Mouse (Mus musculus) adrenal gland, postnatal 36 days (tissue): ENCODE measurements around the gene Ggps1. TPM values are rescaled to one million over a fixed set of nuclear protein-coding genes. Genes with fewer than 3 reads are reported as not detected.
"Not testable (repeated sequence)": the region's sequence is repeated elsewhere in the genome, so short reads cannot be mapped to it uniquely, and the experiment has no call there.

ENCODE experiments used
- DNase-seq, 2 experiments: peaks; one replicate each; pipeline ENCODE4 v3.0.0; 2021; ENCODE audit warnings: mixed read lengths in 1 of 2
- total RNA-seq, 2 experiments: library from RNA; stranded (reverse); gene quantifications; 2 replicates each; pipeline ENCODE4 v1.2.3; 2021

Ggps1 gene
- total RNA-seq, 2 experiments from 2014 or later, result 36.8 to 39.0 TPM

DNA sequence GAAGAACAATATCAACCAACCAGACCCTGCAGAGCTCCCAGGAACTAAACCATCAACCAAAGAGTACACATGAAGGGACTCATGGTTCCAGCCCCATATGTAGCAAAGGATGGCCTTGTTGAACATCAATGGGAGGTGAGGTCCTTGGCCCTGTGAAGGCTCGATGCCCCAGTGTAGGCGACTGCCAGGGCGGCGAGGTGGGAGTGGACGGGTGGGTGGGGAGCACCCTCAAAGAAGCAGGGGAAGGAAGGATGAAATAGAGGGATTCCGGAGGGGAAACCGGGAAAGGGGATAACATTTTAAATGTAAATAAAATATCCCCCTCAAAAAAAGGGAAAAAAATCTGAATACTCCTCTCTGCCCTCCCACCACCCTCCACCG is 24.4 kb downstream of the Ggps1 start:
- DNase-seq, result no peak

DNA sequence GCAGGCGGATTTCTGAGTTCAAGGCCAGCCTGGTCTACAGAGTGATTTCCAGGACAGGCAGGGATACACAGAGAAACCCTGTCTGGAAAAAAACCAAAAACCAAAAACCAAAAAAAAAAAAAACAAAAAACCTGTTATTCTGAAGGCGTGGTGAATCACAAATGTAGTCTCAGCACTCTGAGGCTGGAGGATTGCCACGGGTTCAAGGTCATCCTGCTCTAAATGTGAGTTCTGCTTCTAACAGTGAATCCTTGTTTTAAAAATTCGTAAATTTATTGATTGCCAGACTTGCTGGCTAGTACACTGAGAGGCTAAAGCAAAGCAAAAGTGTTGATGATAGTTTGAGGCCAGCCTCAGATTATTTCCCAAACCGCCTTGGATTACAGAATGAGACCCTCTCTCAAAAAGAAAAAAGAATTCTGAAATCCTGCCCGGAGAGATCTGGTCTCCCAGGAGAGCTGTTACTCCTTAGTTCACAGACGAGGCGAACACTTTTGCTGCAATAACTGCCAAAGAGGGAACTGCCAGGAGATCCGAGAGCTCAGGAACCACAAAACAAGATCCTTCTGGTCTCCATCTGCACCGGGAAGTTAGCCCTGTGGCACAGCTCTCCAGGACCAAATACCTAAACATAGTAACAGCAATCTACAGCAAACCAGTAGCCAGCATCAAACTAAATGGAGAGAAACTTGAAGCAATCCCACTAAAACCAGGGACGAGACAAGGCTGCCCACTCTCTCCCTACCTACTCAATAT is 27.2 kb downstream of the Ggps1 start:
- peak; percentile 60 to 73 for DNase-seq

DNA sequence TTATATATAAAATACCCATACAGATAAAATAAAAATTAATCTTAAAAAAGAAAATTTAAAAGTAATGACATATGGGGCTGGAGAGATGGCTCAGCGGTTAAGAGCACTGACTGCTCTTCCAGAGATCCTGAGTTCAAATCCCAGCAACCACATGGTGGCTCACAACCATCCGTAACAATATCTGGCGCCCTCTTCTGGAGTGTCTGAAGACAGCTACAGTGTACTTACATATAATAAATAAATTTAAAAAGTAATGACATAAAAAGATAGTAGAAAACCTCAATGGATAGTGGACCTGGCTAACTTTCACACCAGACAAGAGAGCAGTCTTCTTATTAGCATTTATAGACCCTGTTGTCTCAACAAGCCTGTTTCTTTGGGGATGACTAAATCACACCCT is 27.9 kb downstream of the Ggps1 start:
- not testable (repeated sequence) for DNase-seq

DNA sequence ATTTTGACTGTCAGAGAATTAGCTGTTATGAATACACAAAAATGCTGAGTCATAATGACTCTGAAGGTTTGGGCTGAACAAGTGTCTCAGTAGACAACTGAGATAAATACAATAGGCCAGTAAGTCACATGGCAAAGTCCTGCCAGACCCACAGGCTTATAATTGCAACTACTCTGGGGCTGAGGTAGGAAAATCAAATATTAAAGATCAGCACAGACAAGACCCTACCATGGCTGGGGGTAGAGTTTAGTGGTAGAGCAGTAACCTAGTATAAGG is 29.3 kb downstream of the Ggps1 start:
- DNase-seq, result no peak

DNA sequence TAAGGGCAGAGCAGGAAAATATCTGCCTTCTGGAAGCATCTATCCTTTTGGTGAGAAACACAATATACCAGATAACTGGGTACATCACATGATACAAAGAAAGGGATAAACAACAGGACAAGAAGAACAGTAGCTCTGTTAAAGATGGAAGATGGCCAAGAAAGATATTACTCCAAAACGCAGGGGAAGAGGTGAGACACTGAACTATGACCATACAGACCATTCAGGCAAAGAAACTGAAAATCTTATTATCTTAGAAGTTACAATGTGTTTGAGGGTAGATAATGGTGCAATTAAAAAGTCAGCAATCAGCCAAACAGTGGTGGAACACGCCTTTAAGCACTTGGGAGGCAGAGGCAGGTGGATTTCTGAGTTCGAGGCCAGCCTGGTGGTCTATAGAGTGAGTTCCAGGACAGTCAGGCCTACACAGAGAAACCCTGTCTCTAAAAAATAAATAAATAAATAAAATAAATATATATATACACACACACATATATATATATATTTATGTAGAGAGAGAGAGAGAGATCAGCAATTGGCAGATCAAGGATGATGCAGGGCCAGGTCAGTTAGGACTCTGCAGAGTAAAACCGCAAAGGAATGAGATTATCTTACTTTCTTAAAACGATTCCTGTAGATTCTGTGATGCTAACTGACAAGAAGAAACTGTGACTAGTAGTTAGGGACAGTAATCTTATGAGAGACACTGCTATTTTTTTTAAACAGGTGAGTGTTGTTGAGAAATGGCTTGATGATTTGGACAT is 29.8 kb downstream of the Ggps1 start:
- no peak for DNase-seq

DNA sequence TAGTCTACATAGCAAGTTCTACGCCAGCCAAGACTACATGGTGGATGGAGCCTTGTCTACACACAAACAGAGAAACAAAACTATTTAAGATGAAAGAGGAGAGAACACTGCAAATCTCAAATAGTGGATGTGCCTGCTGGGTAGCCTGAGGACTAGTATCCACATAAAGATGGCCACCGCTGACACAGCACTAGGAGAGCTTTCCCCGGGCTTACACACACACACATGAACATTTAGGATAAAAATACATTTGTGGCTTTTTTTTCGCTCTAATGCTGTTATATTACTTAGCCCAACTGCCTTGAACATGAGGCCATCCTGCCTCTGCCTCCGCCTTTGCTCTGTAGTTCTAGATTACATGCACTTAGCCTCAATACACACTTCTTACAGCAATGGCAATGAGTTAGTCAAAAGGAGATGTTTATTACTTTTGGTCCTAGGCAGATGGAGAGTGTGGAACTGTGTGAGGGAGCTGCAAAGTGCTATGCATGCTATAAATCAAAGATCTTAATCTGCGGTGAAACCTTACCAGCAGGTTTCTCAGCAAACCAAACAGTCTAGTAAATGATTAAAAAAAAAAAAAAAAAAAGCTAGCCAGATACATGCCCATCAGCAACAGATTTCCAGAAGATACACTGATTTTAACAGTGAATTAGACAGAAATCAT is 37.0 kb downstream of the Ggps1 start:
- no peak for DNase-seq

DNA sequence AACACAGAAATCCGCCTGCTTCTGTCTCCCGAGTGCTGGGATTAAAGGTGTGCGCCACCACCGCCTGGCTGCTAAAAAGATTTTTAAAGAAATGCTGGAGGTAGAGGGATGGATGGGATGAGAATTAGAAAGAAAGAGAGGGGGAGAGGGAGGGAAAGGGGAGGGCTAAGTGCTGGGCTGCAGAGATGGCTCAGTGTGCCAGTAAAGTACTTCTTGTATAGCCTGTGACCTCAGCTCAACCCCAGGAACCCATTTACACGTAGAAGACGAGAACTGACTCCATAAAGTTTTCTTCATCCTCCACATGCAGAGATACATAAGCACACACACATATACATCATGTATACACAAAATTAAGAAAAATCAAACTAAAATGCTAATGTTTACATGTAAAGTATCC is 37.7 kb downstream of the Ggps1 start:
- no peak for DNase-seq

DNA sequence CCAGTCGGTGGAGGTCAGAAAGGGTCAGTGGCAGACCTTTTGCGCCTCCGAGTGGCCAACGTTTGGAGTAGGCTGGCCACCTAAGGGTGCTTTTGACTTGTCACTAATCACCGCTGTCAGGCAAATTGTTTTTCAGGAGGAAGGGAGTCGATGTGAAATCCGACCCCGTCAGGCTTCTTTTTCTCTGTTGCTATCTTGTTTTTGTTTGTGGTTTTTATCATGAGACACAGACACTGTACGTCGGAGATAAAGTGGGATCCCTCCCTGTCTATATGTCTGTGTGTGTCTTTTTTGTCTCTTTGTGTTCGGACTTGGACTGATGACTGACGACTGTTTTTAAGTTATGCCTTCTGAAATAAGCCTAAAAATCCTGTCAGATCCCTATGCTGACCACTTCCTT is 41.9 kb downstream of the Ggps1 start:
- not testable (repeated sequence) for DNase-seq

DNA sequence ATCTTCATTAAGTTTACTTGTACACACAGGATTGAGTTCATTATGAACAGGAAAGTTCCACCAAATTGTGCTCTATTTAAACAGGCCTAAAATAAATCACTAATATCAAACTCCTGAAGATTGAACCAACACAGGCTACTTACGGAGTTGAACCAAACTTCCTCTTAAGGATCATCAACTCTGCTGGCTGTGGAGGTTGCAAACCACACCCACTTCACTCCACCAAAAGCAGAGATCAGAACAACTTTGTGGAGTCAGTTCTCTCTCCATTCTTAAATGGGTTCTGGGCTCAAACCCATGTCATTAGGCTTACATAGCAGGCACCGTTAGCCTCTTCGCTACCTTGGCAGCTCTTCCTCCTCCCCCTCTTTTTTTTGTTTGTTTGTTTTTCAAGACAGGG is 44.4 kb downstream of the Ggps1 start:
- no peak for DNase-seq

DNA sequence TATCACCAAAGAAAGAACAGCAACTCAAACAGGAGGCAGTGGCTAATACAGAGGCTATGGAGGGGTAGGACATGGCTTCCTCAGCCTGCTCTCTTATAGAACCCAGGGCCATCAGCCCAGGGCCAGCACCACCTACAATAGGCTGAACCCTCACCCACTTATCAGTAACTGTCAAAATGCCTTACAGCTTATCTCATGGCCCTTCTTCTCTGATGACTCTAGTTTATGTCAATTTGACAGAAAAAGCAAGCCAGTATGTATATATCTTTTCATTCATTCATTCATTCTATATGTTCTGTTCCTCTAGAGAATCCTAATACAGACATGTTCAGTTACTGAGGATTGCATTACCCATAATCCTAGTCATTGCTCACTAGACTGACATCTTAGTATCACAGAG is 45.0 kb downstream of the Ggps1 start:
- DNase-seq, result no peak

DNA sequence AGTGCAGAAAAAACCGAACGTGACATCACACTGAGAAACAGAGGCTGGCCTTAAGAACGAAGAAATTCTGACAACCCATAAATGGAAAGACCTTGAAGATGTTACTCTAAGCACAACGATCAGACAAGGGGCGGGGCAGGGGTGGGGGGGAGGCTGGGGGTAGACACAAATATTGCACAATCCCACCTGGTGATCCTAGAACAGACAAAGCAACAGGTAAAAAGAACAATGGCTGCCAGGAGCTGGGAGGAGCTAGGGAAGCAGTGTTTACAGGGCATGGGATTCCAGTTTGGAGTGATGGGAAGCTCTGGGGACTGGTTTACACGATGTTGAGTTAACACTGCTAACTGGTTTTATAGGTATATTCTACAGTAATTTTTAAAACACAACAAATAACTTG is 47.7 kb downstream of the Ggps1 start:
- no peak for DNase-seq

DNA sequence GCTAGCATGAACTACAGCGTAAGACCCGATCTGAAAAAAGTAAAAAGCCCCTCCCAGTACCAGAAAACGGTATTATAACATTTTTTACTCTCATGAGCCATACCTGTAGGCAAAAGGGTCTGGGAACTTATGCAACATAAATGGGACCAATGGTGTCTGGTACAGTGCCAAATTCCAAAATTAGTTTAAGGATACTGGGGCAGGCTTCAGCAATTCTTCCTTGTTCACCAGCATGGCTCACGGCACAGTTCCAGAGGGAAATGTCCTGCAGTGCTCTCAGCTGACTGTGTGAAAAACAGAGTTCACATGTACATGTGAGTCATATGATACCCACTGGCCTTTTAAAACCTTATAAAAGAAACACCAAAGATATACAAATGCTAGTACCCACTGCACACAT is 48.7 kb downstream of the Ggps1 start:
- peak in 1 of 2 experiments; percentile 19 for DNase-seq

DNA sequence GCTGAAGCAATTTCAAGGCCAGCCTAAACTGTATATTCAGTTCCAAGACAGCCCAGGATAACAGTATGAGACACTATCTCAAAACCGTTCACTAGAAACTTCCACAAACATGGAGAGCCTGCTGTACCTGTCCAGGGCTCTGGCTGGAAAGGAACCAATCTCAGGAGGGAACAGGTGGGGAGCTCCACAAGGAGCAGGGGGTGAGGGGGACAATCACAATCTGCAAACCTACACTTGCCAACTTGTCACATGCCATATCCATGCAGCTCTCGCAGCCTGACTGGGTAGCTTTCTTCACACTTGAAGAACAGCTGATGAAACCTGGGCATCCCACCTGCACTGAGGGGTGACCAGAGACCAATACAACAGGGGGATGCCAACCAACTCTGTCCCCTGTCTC is 49.3 kb downstream of the Ggps1 start:
- no peak for DNase-seq

DNA sequence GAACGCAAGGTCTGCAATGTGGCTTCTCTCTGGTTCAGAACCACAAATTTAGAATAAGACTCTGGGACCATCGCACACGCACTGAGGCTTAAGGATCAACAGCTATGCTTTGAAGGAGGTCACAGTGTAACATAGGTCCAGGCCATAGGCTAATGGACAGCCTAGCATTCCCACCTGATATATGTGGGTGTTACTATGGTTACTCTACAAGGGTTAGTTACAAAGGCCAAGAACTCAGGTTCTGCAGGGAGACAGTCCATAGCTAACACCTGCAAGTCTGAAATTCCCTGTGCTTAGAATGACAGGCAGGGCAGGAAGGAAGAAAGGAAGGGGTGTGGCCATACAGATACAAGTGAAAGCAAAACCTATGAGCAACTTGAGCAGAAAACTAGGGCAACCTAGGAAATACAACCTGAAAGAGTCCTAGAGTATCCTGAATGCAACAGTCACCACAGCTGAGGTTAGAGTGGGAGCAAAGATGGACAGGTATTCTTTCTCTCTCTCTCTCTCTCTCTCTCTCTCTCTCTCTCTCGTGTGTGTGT is 51.8 kb downstream of the Ggps1 start:
- DNase-seq, result no peak

DNA sequence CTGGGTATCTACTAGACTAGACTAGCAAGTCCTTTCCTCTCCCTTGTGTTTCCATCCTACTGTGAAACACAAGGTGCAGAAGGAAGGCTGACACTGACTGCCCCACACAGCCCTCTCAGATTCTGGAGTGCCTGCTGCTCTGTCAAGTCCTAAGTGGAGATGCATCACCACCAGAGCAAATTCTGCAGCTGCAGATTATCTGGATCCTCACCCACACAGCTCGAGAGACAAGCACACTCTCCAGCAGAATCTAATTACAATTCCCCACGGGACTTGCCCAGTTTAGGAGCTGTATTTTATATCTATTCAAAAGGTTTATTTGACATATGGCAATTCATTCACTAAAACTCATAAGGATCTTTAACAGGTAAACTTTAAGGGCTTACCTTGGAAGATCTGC is 57.2 kb downstream of the Ggps1 start:
- DNase-seq, result no peak

DNA sequence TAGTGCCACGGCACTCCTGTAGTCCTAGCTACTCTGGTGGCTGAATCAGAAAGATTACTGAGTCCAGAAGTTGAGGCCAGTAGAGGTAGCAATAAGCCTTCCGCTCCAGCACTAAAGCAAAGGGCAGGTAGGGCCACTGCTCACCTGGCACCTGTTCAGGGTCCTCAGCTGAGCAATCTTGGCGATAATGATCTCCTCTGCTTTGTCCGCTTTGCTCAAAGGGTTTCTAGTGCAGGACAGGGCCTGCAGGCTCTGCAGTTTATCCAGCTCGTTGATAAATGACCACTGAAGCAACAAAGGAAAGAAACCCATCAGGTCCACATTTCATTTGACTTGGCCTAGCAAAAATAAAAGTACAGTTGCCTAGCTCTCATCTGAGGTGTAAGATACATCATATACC is 58.3 kb downstream of the Ggps1 start:
- DNase-seq, result no peak

DNA sequence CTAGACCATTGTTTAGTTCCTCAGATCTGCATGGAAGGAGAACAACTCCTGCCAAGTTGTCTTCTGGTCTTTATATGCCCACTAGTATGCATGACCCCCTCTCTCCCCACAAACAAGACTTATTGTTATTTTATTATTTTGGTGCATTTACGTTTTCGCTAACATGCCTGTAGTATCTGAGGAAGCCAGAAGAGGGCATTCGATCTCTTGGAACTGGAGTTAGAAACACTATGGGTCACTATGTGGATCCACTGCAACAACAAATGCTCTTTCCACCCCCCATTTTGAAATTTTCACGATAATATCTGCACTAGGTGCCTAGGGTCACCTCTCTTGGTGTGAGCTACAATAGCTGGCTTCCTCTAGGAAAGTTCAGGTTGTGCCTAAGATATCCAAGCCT is 59.2 kb downstream of the Ggps1 start:
- peak in 1 of 2 experiments; percentile 24 for DNase-seq

DNA sequence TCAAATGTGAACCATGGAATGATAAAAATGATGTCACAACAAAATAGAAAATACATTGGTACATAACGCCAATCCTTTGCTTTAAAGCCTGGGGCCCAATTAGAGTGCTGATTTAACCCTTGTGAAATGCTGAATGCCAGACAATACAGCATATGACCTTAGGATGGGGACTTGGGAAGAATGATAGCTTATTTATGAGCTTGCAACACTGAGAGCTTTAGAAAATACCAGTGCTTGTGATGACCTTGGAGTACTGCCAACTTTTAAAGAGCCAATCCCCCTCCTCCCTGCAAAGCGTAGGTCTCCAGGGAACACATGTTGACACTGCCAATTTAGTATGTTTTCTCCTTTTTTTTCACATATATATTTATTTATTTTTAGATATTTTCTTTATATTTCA is 60.6 kb downstream of the Ggps1 start:
- peak; percentile 45 to 46 for DNase-seq

Other genes with a start within 250 kb of the Ggps1 start
- 10 to 100 TPM; 24.9 to 31.0 TPM for gene B3galnt2, start 109.0 kb downstream of the Ggps1 start, total RNA-seq
- gene Tbce, start 23.9 kb downstream of the Ggps1 start, total RNA-seq, result 10 to 100 TPM; 34.1 to 38.3 TPM
- gene Arid4b, start 256 bp downstream of the Ggps1 start, total RNA-seq, result 10 to 100 TPM; 29.6 to 32.4 TPM